Mouse (Mus musculus) ES-CJ7 (cell line): ENCODE results near the gene Fermt2.
"Not testable (repeated sequence)": the region's sequence is repeated elsewhere in the genome, so short reads cannot be mapped to it uniquely, and the experiment has no call there.

Source experiments
- DNase-seq: peaks from one replicate; pipeline ENCODE4 v3.0.0; 2011; ENCODE audit warnings: low read depth, low spot score

Fermt2 gene

GRCm38 (mm10) chr14:45510787-45511186 lies 19.1 kb downstream of the Fermt2 start:
- no peak for DNase-seq

- no peak for DNase-seq
Measured at GRCm38 (mm10) chr14:45507923-45508322, 22.0 kb downstream of the Fermt2 start.

GRCm38 (mm10) chr14:45507447-45507846 lies 22.5 kb downstream of the Fermt2 start:
- DNase-seq = no peak

GRCm38 (mm10) chr14:45507032-45507431 lies 22.9 kb downstream of the Fermt2 start:
- peak; percentile 67 for DNase-seq

GRCm38 (mm10) chr14:45506165-45506564 lies 23.8 kb downstream of the Fermt2 start:
- DNase-seq = no peak

GRCm38 (mm10) chr14:45504422-45505113 lies 25.4 kb downstream of the Fermt2 start:
- DNase-seq = no peak

- DNase-seq = peak; percentile 51
Measured at GRCm38 (mm10) chr14:45503934-45504333, 26.0 kb downstream of the Fermt2 start.

GRCm38 (mm10) chr14:45500052-45500451 lies 29.9 kb downstream of the Fermt2 start:
- DNase-seq = no peak

- peak; percentile 82 for DNase-seq
Measured at GRCm38 (mm10) chr14:45497116-45497515, 32.8 kb downstream of the Fermt2 start.

- not testable (repeated sequence) for DNase-seq
Measured at GRCm38 (mm10) chr14:45495810-45496209, 34.1 kb downstream of the Fermt2 start.

- peak; percentile 62 for DNase-seq
Measured at GRCm38 (mm10) chr14:45493891-45494290, 36.0 kb downstream of the Fermt2 start.

GRCm38 (mm10) chr14:45492668-45493067 lies 37.2 kb downstream of the Fermt2 start:
- DNase-seq = peak; percentile 48

- DNase-seq = no peak
Measured at GRCm38 (mm10) chr14:45492038-45492437, 37.9 kb downstream of the Fermt2 start.

- not testable (repeated sequence) for DNase-seq
Measured at GRCm38 (mm10) chr14:45487201-45487600, 42.7 kb downstream of the Fermt2 start.

- not testable (repeated sequence) for DNase-seq
Measured at GRCm38 (mm10) chr14:45483361-45483760, 46.6 kb downstream of the Fermt2 start.

- DNase-seq = no peak
Measured at GRCm38 (mm10) chr14:45478977-45479806, 50.7 kb downstream of the Fermt2 start.

GRCm38 (mm10) chr14:45478515-45478914 lies 51.4 kb downstream of the Fermt2 start:
- DNase-seq = no peak

GRCm38 (mm10) chr14:45477651-45478050 lies 52.3 kb downstream of the Fermt2 start:
- DNase-seq = no peak

- no peak for DNase-seq
Measured at GRCm38 (mm10) chr14:45476990-45477389, 52.9 kb downstream of the Fermt2 start.

- no peak for DNase-seq
Measured at GRCm38 (mm10) chr14:45472536-45472935, 57.4 kb downstream of the Fermt2 start.

- peak; percentile 82 for DNase-seq
Measured at GRCm38 (mm10) chr14:45469446-45469845, 60.5 kb downstream of the Fermt2 start.

GRCm38 (mm10) chr14:45466371-45466770 lies 63.5 kb downstream of the Fermt2 start:
- DNase-seq = not testable (repeated sequence)
